Mouse (Mus musculus) bone marrow, adult 2 months (tissue): ENCODE data around the gene Socs7.

Experiments used
- CTCF ChIP-seq: fragments of 200-500 bp; IDR thresholded peaks from 2 replicates; pipeline ENCODE4 v1.5.1; 2011; ENCODE audit warnings: low read length, control low read depth; ENCODE audit not compliant: control insufficient read depth, insufficient read depth
- POLR2A ChIP-seq: fragments of 200-500 bp; IDR thresholded peaks from 2 replicates; pipeline ENCODE4 v1.6.1; 2011; ENCODE audit warnings: low read depth, mild to moderate bottlenecking, control low read depth, low read length, borderline replicate concordance; ENCODE audit not compliant: control insufficient read depth

DNA sequence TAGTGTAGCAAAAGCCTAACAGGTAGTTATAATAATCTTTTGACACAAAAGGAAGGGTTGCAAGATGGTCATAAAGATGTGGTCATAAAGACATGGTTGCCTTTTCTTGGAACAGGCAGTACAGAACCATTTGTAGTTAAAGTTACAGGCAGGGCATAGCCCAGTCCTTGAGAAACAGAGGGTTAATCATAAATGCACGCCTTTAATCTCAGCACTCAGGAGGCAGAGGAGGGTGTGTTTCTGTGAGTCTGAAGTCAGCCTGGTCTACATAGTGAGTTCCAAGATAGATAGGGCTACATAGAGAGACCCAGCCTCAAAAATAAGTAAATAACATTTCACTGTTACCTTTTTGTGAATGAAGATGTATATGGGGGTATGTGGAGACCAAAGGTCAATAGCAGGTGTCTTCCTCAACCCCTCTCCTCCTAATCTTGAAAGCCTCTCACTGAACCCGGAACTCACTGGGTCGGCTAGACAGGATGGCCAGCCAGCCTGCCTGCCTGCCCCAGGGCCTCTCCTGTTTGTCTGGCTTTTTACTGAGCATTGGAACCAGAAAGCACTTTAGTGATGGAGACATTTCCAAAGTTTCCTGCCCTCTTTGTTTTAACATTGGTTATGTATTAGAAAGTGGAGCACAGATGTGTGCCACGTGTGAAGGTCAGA lies 9.3 kb upstream of the Socs7 start:
- no peak for TF ChIP-seq POLR2A
- no peak for TF ChIP-seq CTCF
